Mouse (Mus musculus): Measurements from ENCODE around the gene Brcc3. TPM values are rescaled to one million over a fixed set of nuclear protein-coding genes. Genes with fewer than 3 reads are reported as not detected.

The Brcc3 gene
- 59.7 and 71.5 TPM in 2 replicates for polyA plus RNA-seq (2015; fragmentation: Nextera tagmentation; extraction: Ambion mirVana)

- DNase-seq (ENCODE audit: low spot score): peak; percentile 91
Observed at GRCm38 (mm10) chrX:75415936-75416785, at the start of gene Brcc3, which contains the start of the genes Cmc4 and Mtcp1. Gene Brcc3, plus strand, starts transcription at chrX:75416628. Gene Cmc4, minus strand, starts transcription at chrX:75416584. Gene Mtcp1, minus strand, starts transcription at chrX:75416588.

- DNase-seq (ENCODE audit: low spot score): no peak
Observed at GRCm38 (mm10) chrX:75370197-75370596, 46.2 kb upstream of the Brcc3 start.

- no peak for DNase-seq (ENCODE audit: low spot score)
Observed at GRCm38 (mm10) chrX:75372666-75373425, 43.6 kb upstream of the Brcc3 start.

- DNase-seq (ENCODE audit: low spot score): no peak
Observed at GRCm38 (mm10) chrX:75376815-75377214, 39.6 kb upstream of the Brcc3 start.

GRCm38 (mm10) chrX:75381176-75381575, 35.3 kb upstream of the Brcc3 start:
- no peak for DNase-seq (ENCODE audit: low spot score)

GRCm38 (mm10) chrX:75381699-75382098, 34.7 kb upstream of the Brcc3 start:
- peak; percentile 2 for DNase-seq (ENCODE audit: low spot score)

- peak; percentile 83 for DNase-seq (ENCODE audit: low spot score)
Observed at GRCm38 (mm10) chrX:75382195-75382771, 34.1 kb upstream of the Brcc3 start, which contains the start of the genes Fundc2 and F8. Gene Fundc2, plus strand, starts transcription at chrX:75382399. Gene F8, minus strand, starts transcription at chrX:75382615.

GRCm38 (mm10) chrX:75399471-75399870, 17.0 kb upstream of the Brcc3 start:
- DNase-seq (ENCODE audit: low spot score): no peak

GRCm38 (mm10) chrX:75402668-75403067, 13.8 kb upstream of the Brcc3 start:
- DNase-seq (ENCODE audit: low spot score): no peak

GRCm38 (mm10) chrX:75403350-75403749, 13.1 kb upstream of the Brcc3 start:
- DNase-seq (ENCODE audit: low spot score): no peak

- DNase-seq (ENCODE audit: low spot score): no peak
Observed at GRCm38 (mm10) chrX:75409711-75410110, 6.7 kb upstream of the Brcc3 start.

GRCm38 (mm10) chrX:75454597-75454996, 38.2 kb downstream of the Brcc3 start:
- DNase-seq (ENCODE audit: low spot score): no peak

- DNase-seq (ENCODE audit: low spot score): peak; percentile 4
Observed at GRCm38 (mm10) chrX:75475182-75475644, 58.8 kb downstream of the Brcc3 start.

- DNase-seq (ENCODE audit: low spot score): no peak
Observed at GRCm38 (mm10) chrX:75489886-75490285, 73.5 kb downstream of the Brcc3 start.

Other genes with a start within 250 kb of the Brcc3 start
- gene Fundc2, start 34.2 kb upstream of the Brcc3 start, polyA plus RNA-seq (2015; fragmentation: Nextera tagmentation; extraction: Ambion mirVana): 75.4 and 83.2 TPM in 2 replicates
- gene F8, start 34.0 kb upstream of the Brcc3 start, polyA plus RNA-seq (2015; fragmentation: Nextera tagmentation; extraction: Ambion mirVana): 1.8 TPM in 2 replicates
- gene Cmc4, start within 50 bp of the Brcc3 start, polyA plus RNA-seq (2015; fragmentation: Nextera tagmentation; extraction: Ambion mirVana): 33.1 and 36.2 TPM in 2 replicates
- gene Mtcp1, start within 50 bp of the Brcc3 start, polyA plus RNA-seq (2015; fragmentation: Nextera tagmentation; extraction: Ambion mirVana): 8.8 and 10.1 TPM in 2 replicates
- gene Vbp1, start 97.7 kb downstream of the Brcc3 start, polyA plus RNA-seq (2015; fragmentation: Nextera tagmentation; extraction: Ambion mirVana): 171 and 173 TPM in 2 replicates
- gene Rab39b, start 161.6 kb downstream of the Brcc3 start, polyA plus RNA-seq (2015; fragmentation: Nextera tagmentation; extraction: Ambion mirVana): 0.16 and 0.42 TPM in 2 replicates

Data from thymus, postnatal 0 days (tissue).